Mouse (Mus musculus) heart, postnatal 0 days (tissue): Measurements from ENCODE around the gene Gm7075. TPM values are rescaled to one million over a fixed set of nuclear protein-coding genes. Genes with fewer than 3 reads are reported as not detected.

Experiments
- ATAC-seq: fragments of 200-750 bp; cut with Nextera tagmentation; 2 replicates; pipeline ENCODE4 v1.8.0; 2017; ENCODE audit warnings: low read depth, moderate number of reproducible peaks, moderate library complexity; ENCODE audit not compliant: insufficient read depth
- DNase-seq: peaks from one replicate; pipeline ENCODE4 v3.0.0-alpha.2; 2016; ENCODE audit warnings: low spot score
- H3K27ac ChIP-seq: fragments of 300-500 bp; sonication (generic); 2 replicates; pipeline ENCODE4 v1.5.1; 2014; ENCODE audit warnings: low read depth, mild to moderate bottlenecking
- H3K27me3 ChIP-seq: fragments of 300-500 bp; sonication (generic); 2 replicates; pipeline ENCODE4 v1.6.1; 2014; ENCODE audit warnings: low read length, mixed read lengths; ENCODE audit not compliant: control insufficient read depth, insufficient read depth
- H3K36me3 ChIP-seq: fragments of 300-500 bp; sonication (generic); replicated peaks from 2 replicates; pipeline ENCODE4 v1.6.1; 2014; ENCODE audit warnings: low read length, mixed read lengths; ENCODE audit not compliant: control insufficient read depth, insufficient read depth
- H3K4me1 ChIP-seq: fragments of 300-500 bp; sonication (generic); 2 replicates; pipeline ENCODE4 v1.6.1; 2014; ENCODE audit warnings: antibody characterized with exemption; ENCODE audit not compliant: control insufficient read depth, insufficient read depth
- H3K4me2 ChIP-seq: fragments of 300-500 bp; sonication (generic); 2 replicates; pipeline ENCODE4 v1.6.1; 2014; ENCODE audit warnings: low read depth, mild to moderate bottlenecking, low read length, moderate library complexity
- H3K4me3 ChIP-seq: fragments of 300-500 bp; sonication (generic); 2 replicates; pipeline ENCODE4 v1.5.1; 2014; ENCODE audit warnings: low read depth, low read length
- H3K9ac ChIP-seq: fragments of 300-500 bp; sonication (generic); replicated peaks from 2 replicates; pipeline ENCODE4 v1.6.1; 2014; ENCODE audit warnings: low read depth, low read length, mixed read lengths
- H3K9me3 ChIP-seq: fragments of 300-500 bp; sonication (generic); replicated peaks from 2 replicates; pipeline ENCODE4 v1.6.1; 2016; ENCODE audit warnings: low read length; ENCODE audit not compliant: control insufficient read depth
- CTCF ChIP-seq: IDR thresholded peaks from 2 replicates; pipeline ENCODE4 v1.5.1; 2016; ENCODE audit warnings: antibody characterized with exemption, control low read depth, low read depth
- EP300 ChIP-seq: IDR thresholded peaks from 2 replicates; pipeline ENCODE4 v1.6.1; 2016; ENCODE audit warnings: antibody characterized with exemption, low read depth
- WGBS: fragments of 180-500 bp; shearing (Covaris S2); extraction: QIAGEN DNeasy Blood & Tissue Kit; methylation state at CpG from one replicate; pipeline ENCODE4 v1.1.7; 2014; 5-methylcytosine and 5-hydroxymethylcytosine counted together
- polyA plus RNA-seq: library from polyadenylated mRNA; unstranded; fragments of >200 nt; fragmentation: Nextera tagmentation; extraction: Ambion mirVana; gene quantifications from 2 replicates; pipeline ENCODE4 v1.2.1, GENCODE M21; 2015
- total RNA-seq: library from RNA; depleted of rRNA; stranded (reverse); fragments of >200 nt; gene quantifications from 2 replicates; pipeline ENCODE4 v1.2.3, GENCODE M21; 2014; ENCODE audit warnings: low replicate concordance

The Gm7075 gene
- total and polyA plus RNA-seq, 2 experiments from 2014 or later, result not detected

DNA sequence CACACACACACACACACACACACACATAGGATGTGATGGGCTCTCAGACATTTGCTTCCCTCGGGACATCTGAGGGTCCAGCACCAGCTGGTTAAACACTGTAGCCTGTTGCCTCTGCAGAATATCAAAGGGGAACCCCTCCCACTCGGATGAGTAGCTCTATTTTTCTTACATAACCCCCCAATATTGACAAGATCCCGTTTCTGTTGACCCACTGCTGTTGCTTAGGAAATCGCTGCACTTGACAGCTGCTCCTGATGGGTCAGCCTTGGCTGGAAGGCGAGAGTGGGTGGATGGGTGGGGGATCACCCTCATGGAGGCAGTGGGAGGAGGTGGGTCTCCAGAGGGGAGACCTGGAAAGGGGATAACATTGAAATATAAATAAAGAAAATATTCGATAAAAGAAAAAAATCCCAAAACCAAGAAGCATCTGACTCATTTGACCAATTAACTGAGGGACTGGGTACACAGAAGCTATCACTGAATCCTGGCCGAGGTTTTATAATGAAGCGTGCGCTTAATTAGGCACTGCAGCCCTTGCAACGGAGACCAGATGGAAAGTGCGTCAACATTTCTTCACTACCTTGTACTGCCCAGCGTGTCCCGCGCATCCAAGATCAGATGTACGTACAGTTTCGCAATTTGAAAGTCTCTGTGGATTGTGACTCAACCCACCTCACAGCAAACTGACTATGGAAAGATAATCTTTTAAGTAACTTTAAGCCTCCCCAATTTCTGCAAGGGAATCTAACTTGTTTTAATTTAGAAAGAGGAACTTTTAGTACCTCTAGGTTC lies 11.2 kb downstream of the Gm7075 start:
- Histone ChIP-seq H3K27me3 (no peaks in the 10 kb centered on the region), H3K36me3 (no peaks in the 10 kb centered on the region), H3K27ac (no peak overlapping the region), H3K4me1 (no peaks in the 10 kb centered on the region), H3K9me3 (no peaks in the 10 kb centered on the region), H3K9ac (no peak overlapping the region), H3K4me3 (no peak overlapping the region), H3K4me2 (no peak overlapping the region)
- DNase-seq (no peak), ATAC-seq (no peak)
- TF ChIP-seq CTCF (no peak), EP300 (no peak)
- WGBS, result 72% methylated on average over 16 of the region's 16 CpGs

DNA sequence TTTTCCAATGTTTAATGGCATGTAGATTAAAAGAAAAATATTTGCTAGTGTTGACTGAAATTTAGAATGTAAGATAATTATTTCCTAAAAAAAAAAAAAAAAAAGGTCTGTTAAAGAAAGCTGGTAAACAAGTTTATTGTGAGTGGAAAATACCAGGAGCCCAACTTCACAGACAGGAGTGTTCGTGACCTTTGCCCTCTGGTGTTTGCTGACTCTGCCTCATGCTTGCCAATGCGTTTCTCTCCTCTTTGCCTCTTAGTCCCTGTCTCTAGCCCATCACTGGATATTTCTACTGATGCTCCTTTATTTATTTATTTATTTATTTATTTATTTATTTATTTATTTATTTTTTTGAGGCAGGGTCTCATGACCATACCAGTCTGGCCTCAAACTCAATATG lies 18.0 kb downstream of the Gm7075 start:
- Histone ChIP-seq H3K4me1 (no peaks in the 10 kb centered on the region), H3K4me3 (no peak overlapping the region), H3K27me3 (no peaks in the 10 kb centered on the region), H3K27ac (no peak overlapping the region), H3K36me3 (no peaks in the 10 kb centered on the region), H3K4me2 (no peak overlapping the region), H3K9ac (no peak overlapping the region), H3K9me3 (no peaks in the 10 kb centered on the region)
- DNase-seq, result no peak
- WGBS, result 90% methylated on average over 2 of the region's 2 CpGs
- TF ChIP-seq CTCF, result no peak
- TF ChIP-seq EP300, result no peak
- no peak for ATAC-seq

DNA sequence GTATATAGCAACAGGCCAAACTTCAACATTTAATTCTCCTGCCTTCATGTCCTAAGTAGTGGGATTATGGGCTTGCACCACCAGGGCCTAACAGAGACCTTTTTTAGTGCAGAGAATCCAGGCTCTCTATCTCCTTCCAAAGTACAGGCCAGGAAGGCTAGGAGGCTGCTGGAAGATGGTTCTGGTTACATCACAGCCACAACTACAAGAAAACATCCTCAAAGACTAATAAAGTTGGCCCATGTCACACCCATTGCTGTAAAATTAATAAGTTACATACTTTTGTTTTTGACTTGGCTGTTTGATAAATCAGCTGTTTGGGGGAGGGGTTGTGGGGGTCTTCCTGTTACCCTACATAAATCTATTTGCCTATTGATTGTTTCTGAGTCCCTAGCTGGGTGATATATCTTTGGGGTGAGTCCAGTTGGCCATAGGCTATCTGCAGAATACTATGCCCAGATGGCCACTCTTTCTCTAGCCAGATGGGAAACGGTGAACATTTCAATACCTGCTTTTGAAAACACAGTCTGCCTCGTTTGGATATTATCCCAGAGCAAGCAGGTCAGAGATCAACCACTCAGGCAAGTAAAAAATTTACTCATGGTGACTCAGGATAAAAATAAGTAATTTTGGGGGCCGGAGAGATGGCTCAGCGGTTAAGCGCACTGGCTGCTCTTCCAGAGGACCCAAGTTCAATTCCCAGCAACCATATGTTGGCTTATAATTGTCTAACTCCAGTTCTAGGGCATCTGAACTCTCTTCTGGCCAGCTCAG lies 18.7 kb downstream of the Gm7075 start:
- Histone ChIP-seq H3K9me3 (no peaks in the 10 kb centered on the region), H3K4me2 (no peak overlapping the region), H3K4me1 (no peaks in the 10 kb centered on the region), H3K27me3 (no peaks in the 10 kb centered on the region), H3K9ac (no peak overlapping the region), H3K27ac (no peak overlapping the region), H3K4me3 (no peak overlapping the region), H3K36me3 (no peaks in the 10 kb centered on the region)
- no peak for ATAC-seq
- no peak for TF ChIP-seq CTCF
- TF ChIP-seq EP300, result no peak
- DNase-seq, result no peak
- WGBS, result 90% methylated on average over 5 of the region's 5 CpGs

DNA sequence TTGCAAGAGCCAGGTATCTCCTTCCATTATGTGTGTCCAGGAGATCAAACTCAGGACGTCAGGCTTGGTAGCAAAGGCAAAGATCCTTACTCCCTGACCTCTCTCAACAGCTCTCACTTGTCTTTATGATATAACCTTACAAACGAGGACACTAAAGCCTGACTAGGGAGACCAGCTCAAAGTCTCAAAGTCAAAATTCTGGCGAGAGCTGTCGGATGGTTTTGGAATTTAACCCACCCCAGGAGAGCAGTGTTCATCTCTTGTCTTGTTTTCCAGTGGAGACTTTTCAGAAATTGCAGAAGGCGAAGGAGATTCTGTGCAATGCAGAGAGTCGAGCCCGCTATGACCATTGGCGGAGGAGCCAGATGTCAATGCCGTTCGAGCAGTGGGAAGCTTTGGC lies 24.6 kb downstream of the Gm7075 start:
- no peak for ATAC-seq
- no peak for DNase-seq
- Histone ChIP-seq H3K4me2 (no peak overlapping the region), H3K27ac (no peak overlapping the region), H3K4me1 (no peaks in the 10 kb centered on the region), H3K9me3 (no peaks in the 10 kb centered on the region), H3K9ac (no peak overlapping the region), H3K4me3 (no peak overlapping the region), H3K36me3 (no peaks in the 10 kb centered on the region), H3K27me3 (no peaks in the 10 kb centered on the region)
- 87% methylated on average over 10 of the region's 10 CpGs for WGBS
- no peak for TF ChIP-seq EP300
- no peak for TF ChIP-seq CTCF

DNA sequence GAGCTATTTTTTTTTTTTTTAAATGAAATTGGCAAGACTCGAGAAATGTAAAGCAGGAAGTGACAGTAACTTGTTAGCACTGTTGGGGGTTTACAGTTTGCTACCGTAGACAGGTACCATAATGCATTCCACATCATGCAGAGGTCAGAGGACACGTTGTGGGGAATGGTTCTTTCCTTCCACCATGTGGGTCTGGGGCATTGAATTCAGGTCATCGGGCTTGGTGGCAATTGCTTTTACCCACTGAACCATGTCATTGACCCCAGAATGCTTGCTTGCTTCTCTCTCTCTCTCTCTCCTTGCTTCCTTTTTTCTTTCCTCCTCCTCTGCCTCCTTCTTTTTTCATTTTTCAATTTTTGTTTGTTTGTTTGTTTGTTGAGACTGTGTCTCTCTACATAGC lies 32.6 kb downstream of the Gm7075 start:
- no peaks in the 10 kb centered on the region for H3K36me3 ChIP-seq
- no peaks in the 10 kb centered on the region for H3K4me1 ChIP-seq
- H3K9me3 ChIP-seq, result no peaks in the 10 kb centered on the region
- no peak overlapping the region for H3K4me2 ChIP-seq
- no peak overlapping the region for H3K27ac ChIP-seq
- TF ChIP-seq CTCF (no peak), EP300 (no peak)
- DNase-seq (no peak), ATAC-seq (no peak)
- H3K4me3 ChIP-seq, result no peak overlapping the region
- WGBS, result 78% methylated on average over 4 of the region's 4 CpGs
- no peak overlapping the region for H3K9ac ChIP-seq
- no peaks in the 10 kb centered on the region for H3K27me3 ChIP-seq
